ENCODE assay signal across 10 mouse cellular contexts in genomic region chr11:72343904-72344303, GRCm38 (mm10). TPM values are rescaled to one million over a fixed set of nuclear protein-coding genes. Genes with fewer than 3 reads are reported as not detected.
DNase-seq lines count a peak whose midpoint lies in the region; ATAC-seq lines count a peak whose summit lies in the region.
"Had no signal": no experiment of that assay in that cellular context is flagged by ENCODE, and none has a peak within 500 bp of the region (broad histone marks: within the 10 kb centered on the region; RNA-seq: fewer than 3 reads in every experiment).

No protein-coding gene starts in this region.

- ATAC-seq in hindbrain, embryonic 12.5 days (ENCODE audit: low FRiP score): no peak
- ATAC-seq in megakaryocyte-erythroid progenitor cell, adult 5-6 weeks (replicated peaks; ENCODE audit: low FRiP score, low TSS enrichment, poor library complexity, severe bottlenecking): 0 out of 2 replicates have a peak, but pooled peaks have one; percentile 54
- ATAC-seq in erythroblast, adult 5-6 weeks (replicated peaks; ENCODE audit: low FRiP score, poor library complexity, severe bottlenecking): no peak

- peak; percentile 52 for DNase-seq in hindbrain, embryonic 10.5 days (ENCODE audit: low spot score)
- peak; percentile 69 for DNase-seq in 416B (ENCODE audit: low read depth)
- DNase-seq in NIH3T3 (ENCODE audit: low read depth): peak; percentile 69
- peak; percentile 73 for DNase-seq in embryonic facial prominence, embryonic 10.5 days (ENCODE audit: low spot score)
- peak; percentile 73 to 79 for DNase-seq in kidney, postnatal 25 days

- H3K9me3 ChIP-seq in hindbrain, embryonic 10.5 days: no peaks in the 10 kb centered on the region
- no peaks in the 10 kb centered on the region for H3K9me3 ChIP-seq in hindbrain, embryonic 12.5 days (replicated peaks)
- no peaks in the 10 kb centered on the region for H3K9me3 ChIP-seq in embryonic facial prominence, embryonic 10.5 days
- H3K9me3 ChIP-seq: embryonic facial prominence, embryonic 13.5 days had no signal

- WGBS in hindbrain, embryonic 10.5 days: 31% methylated on average over 8 of the region's 8 CpGs
- 27% methylated on average over 8 of the region's 8 CpGs for WGBS in hindbrain, embryonic 12.5 days
- WGBS in embryonic facial prominence, embryonic 10.5 days: 29% methylated on average over 8 of the region's 8 CpGs

- no peaks in the 10 kb centered on the region for H3K36me3 ChIP-seq in hindbrain, embryonic 10.5 days
- H3K36me3 ChIP-seq in hindbrain, embryonic 12.5 days: no peaks in the 10 kb centered on the region
- no peaks in the 10 kb centered on the region for H3K36me3 ChIP-seq in embryonic facial prominence, embryonic 10.5 days (replicated peaks)
- H3K36me3 ChIP-seq: embryonic facial prominence, embryonic 13.5 days had no signal

- no peak overlapping the region for H3K4me3 ChIP-seq in hindbrain, embryonic 10.5 days
- no peak overlapping the region for H3K4me3 ChIP-seq in hindbrain, embryonic 12.5 days
- H3K4me3 ChIP-seq in embryonic facial prominence, embryonic 10.5 days: no peak overlapping the region
- H3K4me3 ChIP-seq: embryonic facial prominence, embryonic 13.5 days had no signal

- no peak overlapping the region for H3K27ac ChIP-seq in hindbrain, embryonic 10.5 days
- H3K27ac ChIP-seq in hindbrain, embryonic 12.5 days: no peak overlapping the region
- no peak overlapping the region for H3K27ac ChIP-seq in embryonic facial prominence, embryonic 10.5 days (replicated peaks)
- H3K27ac ChIP-seq: embryonic facial prominence, embryonic 13.5 days had no signal

- H3K4me2 ChIP-seq in hindbrain, embryonic 12.5 days (replicated peaks): no peak overlapping the region
- H3K4me2 ChIP-seq: embryonic facial prominence, embryonic 13.5 days had no signal

- no peaks in the 10 kb centered on the region for H3K27me3 ChIP-seq in hindbrain, embryonic 10.5 days (ENCODE audit: insufficient read depth, poor library complexity, severe bottlenecking)
- H3K27me3 ChIP-seq in hindbrain, embryonic 12.5 days: no peaks in the 10 kb centered on the region
- H3K27me3 ChIP-seq in embryonic facial prominence, embryonic 10.5 days (replicated peaks; ENCODE audit: low read depth, poor library complexity, severe bottlenecking): peaks cover 6% of the 10 kb centered on the region; the same call in 1 of the 2 replicates
- H3K27me3 ChIP-seq: embryonic facial prominence, embryonic 13.5 days had no signal

- H3K4me1 ChIP-seq in hindbrain, embryonic 10.5 days (replicated peaks): peaks cover 15% of the 10 kb centered on the region
- H3K4me1 ChIP-seq in hindbrain, embryonic 12.5 days: peaks cover 5% of the 10 kb centered on the region
- peaks cover 10% of the 10 kb centered on the region; the same call in 1 of the 2 replicates for H3K4me1 ChIP-seq in embryonic facial prominence, embryonic 10.5 days

- no peak overlapping the region for H3K9ac ChIP-seq in hindbrain, embryonic 12.5 days
- H3K9ac ChIP-seq: embryonic facial prominence, embryonic 13.5 days had no signal

RNA-seq across cellular contexts. Expression of gene Tekt1, which starts 18.3 kb away (rescaled TPM):
- 7.0 and 7.7 TPM in 2 replicates for polyA plus RNA-seq in hindbrain, embryonic 10.5 days (2016; fragmentation: Nextera tagmentation; extraction: Ambion mirVana)
- polyA plus RNA-seq in hindbrain, embryonic 12.5 days (2016; fragmentation: Nextera tagmentation; extraction: Ambion mirVana): 6.6 and 7.9 TPM in 2 replicates
- polyA plus RNA-seq in embryonic facial prominence, embryonic 10.5 days (2016; fragmentation: Nextera tagmentation; extraction: Ambion mirVana): 6.3 and 7.2 TPM in 2 replicates
- not detected in 2 replicates for total RNA-seq in megakaryocyte-erythroid progenitor cell, adult 5-6 weeks (2014; fragmentation: Nextera tagmentation)
- total RNA-seq in megakaryocyte-erythroid progenitor cell, adult 5-6 weeks (2017): not detected in 2 replicates
- not detected in 2 replicates for total RNA-seq in erythroblast, adult 5-6 weeks (2015; ENCODE audit: low replicate concordance)
- not detected in 2 replicates for total RNA-seq in erythroblast, adult 5-6 weeks (2017; ENCODE audit: low replicate concordance)
- polyA plus RNA-seq: liver, embryonic 16.5 days had no signal

RNA-seq across cellular contexts. Expression of gene Fbxo39, which starts 29.7 kb away (rescaled TPM):
- polyA plus RNA-seq in hindbrain, embryonic 10.5 days (2016; fragmentation: Nextera tagmentation; extraction: Ambion mirVana): not detected in 2 replicates
- polyA plus RNA-seq in hindbrain, embryonic 12.5 days (2016; fragmentation: Nextera tagmentation; extraction: Ambion mirVana): not detected in 2 replicates
- polyA plus RNA-seq in embryonic facial prominence, embryonic 10.5 days (2016; fragmentation: Nextera tagmentation; extraction: Ambion mirVana): not detected in 2 replicates
- total RNA-seq in megakaryocyte-erythroid progenitor cell, adult 5-6 weeks (2014; fragmentation: Nextera tagmentation): not detected in 2 replicates
- not detected in 2 replicates for total RNA-seq in megakaryocyte-erythroid progenitor cell, adult 5-6 weeks (2017)
- not detected in 2 replicates for total RNA-seq in erythroblast, adult 5-6 weeks (2015; ENCODE audit: low replicate concordance)
- total RNA-seq in erythroblast, adult 5-6 weeks (2017; ENCODE audit: low replicate concordance): 0.70 and 1.3 TPM in 2 replicates
- polyA plus RNA-seq: embryonic facial prominence, embryonic 13.5 days; liver, embryonic 16.5 days had no signal

RNA-seq across cellular contexts. Expression of gene Xaf1, which starts 42.5 kb away (rescaled TPM):
- polyA plus RNA-seq in hindbrain, embryonic 10.5 days (2016; fragmentation: Nextera tagmentation; extraction: Ambion mirVana): 2.3 and 2.9 TPM in 2 replicates
- polyA plus RNA-seq in hindbrain, embryonic 12.5 days (2016; fragmentation: Nextera tagmentation; extraction: Ambion mirVana): 1.9 and 2.6 TPM in 2 replicates
- polyA plus RNA-seq in embryonic facial prominence, embryonic 10.5 days (2016; fragmentation: Nextera tagmentation; extraction: Ambion mirVana): 3.2 and 3.4 TPM in 2 replicates
- 11.1 and 27.1 TPM in 2 replicates for total RNA-seq in megakaryocyte-erythroid progenitor cell, adult 5-6 weeks (2014; fragmentation: Nextera tagmentation)
- 10.1 and 11.1 TPM in 2 replicates for total RNA-seq in megakaryocyte-erythroid progenitor cell, adult 5-6 weeks (2017)
- 33.0 and 122 TPM in 2 replicates for total RNA-seq in erythroblast, adult 5-6 weeks (2015; ENCODE audit: low replicate concordance)
- total RNA-seq in erythroblast, adult 5-6 weeks (2017; ENCODE audit: low replicate concordance): 48.7 and 64.9 TPM in 2 replicates
